ENCODE assay signal across 8 mouse cellular contexts in the genomic region with DNA sequence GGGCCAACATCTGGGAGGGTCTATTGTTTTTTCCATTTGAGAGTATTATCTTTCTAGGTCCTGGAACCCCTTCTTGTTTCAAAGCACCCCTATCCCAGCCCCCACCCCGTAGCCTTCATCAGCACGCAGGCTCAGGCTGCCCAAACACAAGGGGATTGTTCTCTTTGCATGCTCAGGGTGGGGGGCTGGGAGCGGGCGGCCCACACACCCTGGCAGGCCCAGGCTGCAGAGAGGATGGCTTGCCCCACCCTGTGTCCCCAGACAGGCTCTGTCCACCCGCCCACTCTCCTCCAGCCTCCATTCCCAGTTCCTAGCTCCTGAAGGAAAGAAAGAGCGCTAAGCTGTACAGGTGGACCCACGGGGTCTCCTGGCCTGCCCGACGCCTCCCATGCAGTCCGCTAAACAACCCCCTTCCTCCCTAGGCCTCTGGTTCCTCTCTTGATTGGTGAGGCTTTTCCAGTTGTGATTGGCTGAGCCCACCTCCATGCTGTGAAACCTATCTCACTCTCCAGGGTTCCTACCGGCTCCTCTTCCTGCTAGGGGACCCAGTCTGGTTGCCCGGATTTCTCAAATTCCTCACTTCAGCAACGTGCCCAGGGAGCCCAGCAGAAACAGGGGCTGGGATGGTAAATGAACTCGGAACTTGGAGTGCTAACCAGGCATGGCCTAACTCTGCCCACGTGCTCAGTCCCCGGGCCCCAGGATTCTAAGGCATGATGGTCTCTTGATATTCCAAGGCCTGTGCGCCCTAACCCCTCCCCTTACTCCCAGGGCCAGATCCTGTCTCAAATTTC. TPM values are rescaled to one million over a fixed set of nuclear protein-coding genes. Genes with fewer than 3 reads are reported as not detected.
DNase-seq lines count a peak whose midpoint lies in the region; ATAC-seq and TF ChIP-seq lines count a peak whose summit lies in the region.

No protein-coding gene starts in this region.

- H3K4me3 ChIP-seq in testis, adult 2 months (ENCODE audit: control insufficient read depth, low read depth, low read length): peak overlapping the region; percentile 66
- H3K4me3 ChIP-seq in intestine, embryonic 16.5 days (ENCODE audit: low read length): peak overlapping the region; percentile 71
- peak overlapping the region; percentile 66 for H3K4me3 ChIP-seq in neural tube, embryonic 14.5 days (ENCODE audit: low read depth, low read length)

- ATAC-seq in frontal cortex, adult (ENCODE audit: low TSS enrichment): peak; percentile 38
- no peak for ATAC-seq in intestine, embryonic 16.5 days
- ATAC-seq in neural tube, embryonic 14.5 days (ENCODE audit: low read depth): peak; percentile 28

- no peak for TF ChIP-seq POLR2A in testis, adult 2 months (IDR thresholded peaks at IDR 0.05; ENCODE audit: control insufficient read depth, low read depth, low read length)

- H3K36me3 ChIP-seq in testis, adult 2 months (ENCODE audit: control insufficient read depth, insufficient read depth, low read length): no peaks in the 10 kb centered on the region
- no peaks in the 10 kb centered on the region for H3K36me3 ChIP-seq in intestine, embryonic 16.5 days (ENCODE audit: control insufficient read depth, insufficient read depth, low read length)
- peaks cover 6% of the 10 kb centered on the region; the same call in 1 of the 2 replicates for H3K36me3 ChIP-seq in neural tube, embryonic 14.5 days (ENCODE audit: control insufficient read depth, insufficient read depth, low read length)

- WGBS in intestine, embryonic 16.5 days: 9% methylated on average over 17 of the region's 17 CpGs
- 2% methylated on average over 17 of the region's 17 CpGs for WGBS in neural tube, embryonic 14.5 days

- H3K9ac ChIP-seq in intestine, embryonic 16.5 days (ENCODE audit: low read depth, low read length): peak overlapping the region; percentile 81
- peak overlapping the region; percentile 92 for H3K9ac ChIP-seq in neural tube, embryonic 14.5 days (replicated peaks; ENCODE audit: low read depth, low read length)

- H3K4me2 ChIP-seq in intestine, embryonic 16.5 days (ENCODE audit: low read depth, low read length): peak overlapping the region; percentile 97
- peak overlapping the region; percentile 91 for H3K4me2 ChIP-seq in neural tube, embryonic 14.5 days (ENCODE audit: low read depth, low read length)

- no peaks in the 10 kb centered on the region for H3K9me3 ChIP-seq in intestine, embryonic 16.5 days (ENCODE audit: control insufficient read depth, low read length)
- no peaks in the 10 kb centered on the region for H3K9me3 ChIP-seq in neural tube, embryonic 14.5 days (ENCODE audit: control insufficient read depth, low read length)

- no peak overlapping the region for H3K27ac ChIP-seq in testis, adult 2 months (ENCODE audit: control insufficient read depth, insufficient read depth, low read depth, low read length)
- H3K27ac ChIP-seq in intestine, embryonic 16.5 days (ENCODE audit: low read length): peak overlapping the region; percentile 55; the same call in 1 of the 2 replicates
- peak overlapping the region; percentile 92 for H3K27ac ChIP-seq in neural tube, embryonic 14.5 days (ENCODE audit: low read depth, low read length)

- H3K4me1 ChIP-seq in testis, adult 2 months (ENCODE audit: control insufficient read depth, insufficient read depth, low read length): peaks cover 22% of the 10 kb centered on the region
- peaks cover 53% of the 10 kb centered on the region for H3K4me1 ChIP-seq in intestine, embryonic 16.5 days (ENCODE audit: control insufficient read depth, insufficient read depth, low read length)
- H3K4me1 ChIP-seq in neural tube, embryonic 14.5 days (ENCODE audit: control insufficient read depth, insufficient read depth, low read length): peaks cover 48% of the 10 kb centered on the region

- DNase-seq in frontal cortex, postnatal 25 days (ENCODE audit: low spot score in 2 of 2): no peak
- no peak for DNase-seq in testis, postnatal 14 days (ENCODE audit: low spot score)
- no peak for DNase-seq in adipocyte (ENCODE audit: low spot score)
- no peak for DNase-seq in thymus, postnatal 14 days

- no peak for TF ChIP-seq CTCF in testis, adult 2 months (IDR thresholded peaks at IDR 0.05; ENCODE audit: control insufficient read depth, insufficient read depth, insufficient replicate concordance, low read depth, low read length)

- H3K27me3 ChIP-seq in testis, adult 2 months (ENCODE audit: control insufficient read depth, insufficient read depth, low read length): no peaks in the 10 kb centered on the region
- H3K27me3 ChIP-seq in intestine, embryonic 16.5 days (replicated peaks; ENCODE audit: control insufficient read depth, insufficient read depth, low read length): no peaks in the 10 kb centered on the region
- H3K27me3 ChIP-seq in neural tube, embryonic 14.5 days (ENCODE audit: control insufficient read depth, insufficient read depth, low read length): no peaks in the 10 kb centered on the region

RNA-seq across cellular contexts. Expression of gene Pcbp4, which starts 2.0 kb away (rescaled TPM):
- polyA plus RNA-seq in testis, adult 2 months (2012; rRNA removed): 65.7 and 78.3 TPM in 2 replicates
- polyA plus RNA-seq in intestine, embryonic 16.5 days (2015; fragmentation: Nextera tagmentation; extraction: Ambion mirVana): 30.5 and 32.6 TPM in 2 replicates
- 166 and 182 TPM in 2 replicates for polyA plus RNA-seq in neural tube, embryonic 14.5 days (2014; fragmentation: Nextera tagmentation; extraction: Ambion mirVana)

RNA-seq across cellular contexts. Expression of gene Abhd14a, which starts 7.6 kb away (rescaled TPM):
- polyA plus RNA-seq in testis, adult 2 months (2012; rRNA removed): 197 and 198 TPM in 2 replicates
- 50.2 and 52.0 TPM in 2 replicates for polyA plus RNA-seq in intestine, embryonic 16.5 days (2015; fragmentation: Nextera tagmentation; extraction: Ambion mirVana)
- 59.5 and 66.9 TPM in 2 replicates for polyA plus RNA-seq in neural tube, embryonic 14.5 days (2014; fragmentation: Nextera tagmentation; extraction: Ambion mirVana)

RNA-seq across cellular contexts. Expression of gene Abhd14b, which starts 7.8 kb away (rescaled TPM):
- polyA plus RNA-seq in testis, adult 2 months (2012; rRNA removed): 12.9 and 14.0 TPM in 2 replicates
- 34.3 and 34.4 TPM in 2 replicates for polyA plus RNA-seq in intestine, embryonic 16.5 days (2015; fragmentation: Nextera tagmentation; extraction: Ambion mirVana)
- 8.6 TPM in 2 replicates for polyA plus RNA-seq in neural tube, embryonic 14.5 days (2014; fragmentation: Nextera tagmentation; extraction: Ambion mirVana)

RNA-seq across cellular contexts. Expression of gene Gpr62, which starts 10.7 kb away (rescaled TPM):
- 22.5 and 24.9 TPM in 2 replicates for polyA plus RNA-seq in testis, adult 2 months (2012; rRNA removed)
- 0.11 TPM in 2 replicates for polyA plus RNA-seq in intestine, embryonic 16.5 days (2015; fragmentation: Nextera tagmentation; extraction: Ambion mirVana)
- polyA plus RNA-seq in neural tube, embryonic 14.5 days (2014; fragmentation: Nextera tagmentation; extraction: Ambion mirVana): 1.5 and 1.7 TPM in 2 replicates

RNA-seq across cellular contexts. Expression of gene Acy1, which starts 17.0 kb away (rescaled TPM):
- polyA plus RNA-seq in testis, adult 2 months (2012; rRNA removed): 1.9 and 2.0 TPM in 2 replicates
- polyA plus RNA-seq in intestine, embryonic 16.5 days (2015; fragmentation: Nextera tagmentation; extraction: Ambion mirVana): 59.8 and 59.9 TPM in 2 replicates
- 20.3 and 22.5 TPM in 2 replicates for polyA plus RNA-seq in neural tube, embryonic 14.5 days (2014; fragmentation: Nextera tagmentation; extraction: Ambion mirVana)
